Mouse (Mus musculus) heart, embryonic 11.5 days (tissue): ENCODE measurements around the gene Mindy4b-ps. TPM values are rescaled to one million over a fixed set of nuclear protein-coding genes. Genes with fewer than 3 reads are reported as not detected.
"Not testable (repeated sequence)": the region's sequence is repeated elsewhere in the genome, so short reads cannot be mapped to it uniquely, and the experiment has no call there.

Source experiments
- ATAC-seq: fragments of 200-750 bp; cut with Nextera tagmentation; replicated peaks from 2 replicates; pipeline ENCODE4 v1.8.0; 2017; ENCODE audit warnings: moderate library complexity; ENCODE audit not compliant: insufficient number of reproducible peaks, low FRiP score, low TSS enrichment
- H3K27ac ChIP-seq: fragments of 300-500 bp; sonication (generic); 2 replicates; pipeline ENCODE4 v1.5.1; 2014; ENCODE audit warnings: mild to moderate bottlenecking, low read depth, low read length
- H3K27me3 ChIP-seq: fragments of 300-500 bp; sonication (generic); 2 replicates; pipeline ENCODE4 v1.6.1; 2014; ENCODE audit warnings: mild to moderate bottlenecking, low read length, mixed read lengths; ENCODE audit not compliant: control insufficient read depth, insufficient read depth
- H3K36me3 ChIP-seq: fragments of 300-500 bp; sonication (generic); 2 replicates; pipeline ENCODE4 v1.6.1; 2014; ENCODE audit warnings: mild to moderate bottlenecking, low read length, moderate library complexity, mixed read lengths; ENCODE audit not compliant: control insufficient read depth, insufficient read depth
- H3K4me1 ChIP-seq: fragments of 300-500 bp; sonication (generic); 2 replicates; pipeline ENCODE4 v1.6.1; 2014; ENCODE audit warnings: low read length; ENCODE audit not compliant: control insufficient read depth, insufficient read depth
- H3K4me2 ChIP-seq: fragments of 300-500 bp; sonication (generic); 2 replicates; pipeline ENCODE4 v1.6.1; 2014; ENCODE audit warnings: mild to moderate bottlenecking, moderate library complexity
- H3K4me3 ChIP-seq: fragments of 300-500 bp; sonication (generic); 2 replicates; pipeline ENCODE4 v1.5.1; 2014; ENCODE audit warnings: low read depth, low read length
- H3K9ac ChIP-seq: fragments of 300-500 bp; sonication (generic); 2 replicates; pipeline ENCODE4 v1.6.1; 2014; ENCODE audit warnings: mild to moderate bottlenecking, low read depth, low read length, moderate library complexity
- H3K9me3 ChIP-seq: fragments of 300-500 bp; sonication (generic); replicated peaks from 2 replicates; pipeline ENCODE4 v1.6.1; 2016; ENCODE audit warnings: low read length; ENCODE audit not compliant: control insufficient read depth
- WGBS: fragments of 180-500 bp; shearing (Covaris S2); extraction: QIAGEN DNeasy Blood & Tissue Kit; methylation state at CpG from one replicate; pipeline ENCODE4 v1.1.7; 2014; ENCODE audit not compliant: insufficient replicate concordance; 5-methylcytosine and 5-hydroxymethylcytosine counted together
- polyA plus RNA-seq: library from polyadenylated mRNA; unstranded; fragments of >200 nt; fragmentation: Nextera tagmentation; extraction: Ambion mirVana; gene quantifications from 2 replicates; pipeline ENCODE4 v1.2.1, GENCODE M21; 2014

Mindy4b-ps gene
- polyA plus RNA-seq: not detected in 2 replicates

DNA sequence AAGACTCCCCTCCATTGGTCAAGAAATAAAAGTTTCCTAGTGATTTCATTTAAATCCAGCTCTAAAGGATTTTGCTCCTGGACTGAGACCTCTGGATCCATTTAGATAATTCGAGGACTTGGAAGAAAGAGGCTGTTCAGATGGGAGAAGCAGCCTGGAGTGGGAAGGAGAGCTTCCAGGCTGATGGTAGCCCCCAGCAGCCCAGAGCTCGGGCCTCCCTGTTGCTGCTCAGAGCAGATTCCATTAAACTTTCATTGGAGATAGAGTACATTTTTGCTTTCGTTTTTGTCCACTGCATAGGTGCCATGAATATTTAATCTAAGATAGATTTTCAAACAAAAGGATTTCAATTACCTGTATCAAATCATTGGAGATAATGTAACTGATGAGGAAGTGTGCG is at the start of gene Mindy4b-ps:
Gene Mindy4b-ps, minus strand, starts transcription at position 101 of the 400 bp plus-strand sequence.
- Histone ChIP-seq H3K4me1 (no peaks in the 10 kb centered on the region), H3K36me3 (no peaks in the 10 kb centered on the region), H3K9me3 (no peaks in the 10 kb centered on the region), H3K27me3 (no peaks in the 10 kb centered on the region), H3K4me2 (no peak within 1 kb of the TSS), H3K27ac (no peak within 1 kb of the TSS), H3K9ac (no peak within 1 kb of the TSS), H3K4me3 (no peak within 1 kb of the TSS)
- 69% methylated on average over 4 of the region's 4 CpGs for WGBS
- ATAC-seq: no peak

- H3K27ac ChIP-seq, H3K9me3 ChIP-seq, H3K4me2 ChIP-seq, H3K4me3 ChIP-seq, H3K4me1 ChIP-seq, H3K9ac ChIP-seq, ATAC-seq, H3K27me3 ChIP-seq, H3K36me3 ChIP-seq: not testable (repeated sequence)
- WGBS: 79% methylated on average over 2 of the region's 2 CpGs
These were observed 49.8 kb upstream of the Mindy4b-ps start for GRCm38 (mm10) chr3:58871882-58872281.

DNA sequence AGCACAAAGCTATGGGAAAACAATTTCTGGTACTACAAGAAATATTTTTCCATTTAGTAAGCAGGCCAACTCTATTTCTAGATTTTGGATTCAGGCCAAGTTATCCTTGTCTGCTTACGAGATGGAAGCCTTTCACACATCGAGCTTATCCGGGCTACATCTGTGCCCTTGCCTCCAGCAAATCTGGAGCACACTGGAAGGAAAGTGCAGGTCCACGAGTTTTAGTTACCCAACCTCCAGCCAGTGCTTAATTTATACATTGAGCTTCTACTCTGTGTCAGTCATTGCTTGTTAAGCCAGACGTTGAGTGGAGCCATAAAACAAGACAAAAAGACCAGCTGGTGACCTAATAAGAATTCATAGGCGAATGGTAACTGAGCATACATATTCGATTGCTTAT is 43.6 kb upstream of the Mindy4b-ps start:
- H3K9me3 ChIP-seq: no peaks in the 10 kb centered on the region
- no peaks in the 10 kb centered on the region for H3K27me3 ChIP-seq
- H3K27ac ChIP-seq: no peak overlapping the region
- H3K9ac ChIP-seq: no peak overlapping the region
- WGBS: 56% methylated on average over 7 of the region's 7 CpGs
- H3K36me3 ChIP-seq: no peaks in the 10 kb centered on the region
- H3K4me1 ChIP-seq: no peaks in the 10 kb centered on the region
- no peak overlapping the region for H3K4me3 ChIP-seq
- no peak for ATAC-seq
- H3K4me2 ChIP-seq: no peak overlapping the region

- Histone ChIP-seq H3K27ac (no peak overlapping the region), H3K4me3 (no peak overlapping the region), H3K4me1 (no peaks in the 10 kb centered on the region), H3K9ac (no peak overlapping the region), H3K9me3 (no peaks in the 10 kb centered on the region), H3K4me2 (no peak overlapping the region), H3K27me3 (no peaks in the 10 kb centered on the region), H3K36me3 (no peaks in the 10 kb centered on the region)
- no peak for ATAC-seq
- WGBS: 55% methylated on average over 2 of the region's 2 CpGs
These were observed 40.9 kb upstream of the Mindy4b-ps start for GRCm38 (mm10) chr3:58862976-58863375.

- Histone ChIP-seq H3K27ac (no peak overlapping the region), H3K27me3 (no peaks in the 10 kb centered on the region), H3K4me1 (no peaks in the 10 kb centered on the region), H3K36me3 (no peaks in the 10 kb centered on the region), H3K4me3 (no peak overlapping the region), H3K4me2 (no peak overlapping the region), H3K9me3 (no peaks in the 10 kb centered on the region), H3K9ac (no peak overlapping the region)
- no peak for ATAC-seq
- WGBS: 27% methylated on average over 1 of the region's 1 CpGs
These were observed 21.3 kb upstream of the Mindy4b-ps start for GRCm38 (mm10) chr3:58843415-58843814.

DNA sequence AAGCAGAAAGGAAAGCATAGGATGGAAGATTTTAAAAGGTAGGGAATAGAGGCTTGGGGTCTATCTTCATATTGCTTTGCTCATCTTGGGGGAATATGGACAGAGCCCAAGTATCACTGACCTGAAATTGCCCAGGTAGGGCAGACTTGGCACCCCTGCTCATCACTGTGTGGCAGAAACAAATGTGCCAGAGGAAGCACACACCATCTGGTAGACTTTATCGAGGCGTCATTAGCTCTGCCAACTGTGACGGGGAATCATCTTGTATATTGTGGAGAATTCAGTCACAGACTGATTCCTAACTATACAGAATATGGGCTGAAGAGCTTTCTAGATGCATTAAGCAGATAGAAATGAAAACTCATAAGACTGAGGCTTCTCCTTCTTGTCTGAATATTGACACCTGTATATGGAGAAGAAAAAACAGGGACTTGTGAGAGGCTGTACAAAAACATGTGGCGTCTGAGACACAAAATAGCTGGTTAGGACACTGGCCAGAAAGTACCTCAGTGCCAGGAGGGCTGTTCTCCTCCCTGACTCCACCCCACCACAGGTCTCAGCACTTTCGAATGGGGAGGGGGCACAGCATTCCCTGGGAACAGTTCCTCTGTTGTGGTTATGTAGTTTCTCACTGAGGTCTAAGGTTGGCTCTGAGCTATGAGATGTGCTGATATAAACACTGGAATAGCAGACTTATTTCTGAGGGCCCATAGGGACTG is 11.5 kb upstream of the Mindy4b-ps start:
- no peak overlapping the region for H3K4me3 ChIP-seq
- no peaks in the 10 kb centered on the region for H3K9me3 ChIP-seq
- no peak for ATAC-seq
- H3K27ac ChIP-seq: no peak overlapping the region
- no peak overlapping the region for H3K4me2 ChIP-seq
- H3K36me3 ChIP-seq: no peaks in the 10 kb centered on the region
- H3K9ac ChIP-seq: no peak overlapping the region
- H3K4me1 ChIP-seq: no peaks in the 10 kb centered on the region
- 81% methylated on average over 5 of the region's 5 CpGs for WGBS
- no peaks in the 10 kb centered on the region for H3K27me3 ChIP-seq

- ATAC-seq: no peak
These were observed 10.8 kb upstream of the Mindy4b-ps start for GRCm38 (mm10) chr3:58832888-58833287.

DNA sequence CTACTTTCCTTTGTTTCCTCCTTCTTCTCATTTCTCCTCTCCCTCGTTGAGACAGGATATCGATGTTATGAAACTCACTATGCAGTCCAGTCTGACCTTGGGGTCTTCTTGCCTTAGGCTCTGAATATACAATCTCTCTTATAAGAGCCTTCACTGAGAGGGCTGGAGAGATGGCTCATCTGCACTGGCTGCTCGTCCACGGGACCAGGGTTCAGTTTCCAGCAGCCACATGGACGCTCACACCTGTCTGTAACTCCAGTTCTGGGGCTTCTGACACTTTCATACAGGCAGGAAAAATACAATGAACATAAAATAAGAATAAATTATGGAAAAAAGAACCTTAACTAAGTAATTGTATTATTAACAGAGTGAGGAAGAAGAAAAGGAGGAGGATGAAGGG is 9.5 kb upstream of the Mindy4b-ps start:
- no peaks in the 10 kb centered on the region for H3K4me1 ChIP-seq
- 77% methylated on average over 5 of the region's 5 CpGs for WGBS
- H3K27ac ChIP-seq: no peak overlapping the region
- no peaks in the 10 kb centered on the region for H3K36me3 ChIP-seq
- H3K9me3 ChIP-seq: no peaks in the 10 kb centered on the region
- no peak overlapping the region for H3K4me3 ChIP-seq
- no peaks in the 10 kb centered on the region for H3K27me3 ChIP-seq
- no peak overlapping the region for H3K9ac ChIP-seq
- no peak for ATAC-seq
- H3K4me2 ChIP-seq: no peak overlapping the region

More at GRCm38 (mm10) chr3:58832888-58833287, 10.8 kb upstream of the Mindy4b-ps start:
- Histone ChIP-seq H3K9me3 (no peaks in the 10 kb centered on the region), H3K36me3 (no peaks in the 10 kb centered on the region), H3K9ac (no peak overlapping the region), H3K4me1 (no peaks in the 10 kb centered on the region), H3K27ac (no peak overlapping the region), H3K4me2 (no peak overlapping the region), H3K27me3 (no peaks in the 10 kb centered on the region), H3K4me3 (no peak overlapping the region)
- 77% methylated on average over 2 of the region's 2 CpGs for WGBS

GRCm38 (mm10) chr3:58829926-58830325 is 7.8 kb upstream of the Mindy4b-ps start:
- H3K27me3 ChIP-seq: no peaks in the 10 kb centered on the region
- H3K9ac ChIP-seq: no peak overlapping the region
- no peaks in the 10 kb centered on the region for H3K36me3 ChIP-seq
- H3K4me1 ChIP-seq: no peaks in the 10 kb centered on the region
- WGBS: 88% methylated on average over 1 of the region's 1 CpGs
- H3K4me3 ChIP-seq: no peak overlapping the region
- no peaks in the 10 kb centered on the region for H3K9me3 ChIP-seq
- no peak overlapping the region for H3K4me2 ChIP-seq
- ATAC-seq: no peak
- no peak overlapping the region for H3K27ac ChIP-seq
